Mouse (Mus musculus) hindbrain, postnatal 0 days (tissue): ENCODE measurements at regions not wholly inside any gene's neighbourhood (a gene's known extent, or its start where the extent isn't known, plus 50 kb on each side); places are given as distances from the start of the nearest gene placed in this dataset.

Source experiments
- ATAC-seq: fragments of 200-750 bp; cut with Nextera tagmentation; 2 replicates; pipeline ENCODE4 v1.8.0; 2017; ENCODE audit warnings: mild to moderate bottlenecking, moderate TSS enrichment, moderate library complexity
- DNase-seq: peaks from one replicate; pipeline ENCODE4 v3.0.0-alpha.2; 2015; ENCODE audit warnings: low spot score
- H3K27ac ChIP-seq: fragments of 300-500 bp; sonication (generic); 2 replicates; pipeline ENCODE4 v1.5.1; 2014; ENCODE audit warnings: mild to moderate bottlenecking
- H3K27me3 ChIP-seq: fragments of 300-500 bp; sonication (generic); 2 replicates; pipeline ENCODE4 v1.6.1; 2014; ENCODE audit warnings: low read length, mixed read lengths; ENCODE audit not compliant: insufficient read depth
- H3K36me3 ChIP-seq: fragments of 300-500 bp; sonication (generic); 2 replicates; pipeline ENCODE4 v1.6.1; 2014; ENCODE audit warnings: low read length, mixed read lengths; ENCODE audit not compliant: insufficient read depth
- H3K4me1 ChIP-seq: fragments of 300-500 bp; sonication (generic); 2 replicates; pipeline ENCODE4 v1.6.1; 2014; ENCODE audit warnings: antibody characterized with exemption, low read length, mixed read lengths; ENCODE audit not compliant: insufficient read depth
- H3K4me2 ChIP-seq: fragments of 300-500 bp; sonication (generic); 2 replicates; pipeline ENCODE4 v1.6.1; 2014; ENCODE audit warnings: low read depth, mild to moderate bottlenecking, low read length, moderate library complexity, mixed read lengths
- H3K4me3 ChIP-seq: fragments of 300-500 bp; sonication (generic); 2 replicates; pipeline ENCODE4 v1.5.1; 2014; ENCODE audit warnings: low read length
- H3K9ac ChIP-seq: fragments of 300-500 bp; sonication (generic); replicated peaks from 2 replicates; pipeline ENCODE4 v1.6.1; 2014; ENCODE audit warnings: mild to moderate bottlenecking, low read length, moderate library complexity, mixed read lengths
- H3K9me3 ChIP-seq: fragments of 300-500 bp; sonication (generic); 2 replicates; pipeline ENCODE4 v1.6.1; 2016; ENCODE audit warnings: low read length, mixed read lengths
- CTCF ChIP-seq: IDR thresholded peaks from 2 replicates; pipeline ENCODE4 v1.5.1; 2016; ENCODE audit warnings: antibody characterized with exemption, control low read depth, low read depth
- WGBS: fragments of 180-500 bp; shearing (Covaris S2); extraction: QIAGEN DNeasy Blood & Tissue Kit; methylation state at CpG from one replicate; pipeline ENCODE4 v1.1.7; 2014; 5-methylcytosine and 5-hydroxymethylcytosine counted together

DNA sequence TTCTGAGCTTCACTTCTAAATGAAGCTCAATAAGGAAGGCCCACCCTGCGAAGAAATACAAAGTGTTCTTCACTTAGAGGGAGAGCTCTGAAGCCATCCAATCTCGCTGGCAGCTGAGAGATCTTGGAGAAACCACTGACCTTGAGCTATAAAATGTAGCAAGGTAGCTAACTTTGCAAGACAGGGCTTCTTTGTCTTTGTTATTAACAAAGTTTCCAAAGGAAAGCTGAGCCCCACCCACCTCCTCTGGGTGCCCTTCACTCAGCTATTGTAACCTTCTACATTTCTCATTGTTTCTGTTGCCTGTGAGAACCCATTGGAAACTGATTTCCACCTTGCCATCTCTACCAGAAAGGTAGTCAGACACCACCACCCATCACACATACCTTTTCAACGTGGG lies 57.2 kb upstream of the Usp9x start:
- DNase-seq = no peak
- Histone ChIP-seq H3K9ac (no peak overlapping the region), H3K4me3 (no peak overlapping the region), H3K27ac (no peak overlapping the region), H3K27me3 (no peaks in the 10 kb centered on the region), H3K4me1 (no peaks in the 10 kb centered on the region), H3K4me2 (no peak overlapping the region), H3K36me3 (no peaks in the 10 kb centered on the region), H3K9me3 (no peaks in the 10 kb centered on the region)
- 66% methylated on average over 3 of the region's 3 CpGs for WGBS
- no peak for TF ChIP-seq CTCF
- no peak for ATAC-seq

DNA sequence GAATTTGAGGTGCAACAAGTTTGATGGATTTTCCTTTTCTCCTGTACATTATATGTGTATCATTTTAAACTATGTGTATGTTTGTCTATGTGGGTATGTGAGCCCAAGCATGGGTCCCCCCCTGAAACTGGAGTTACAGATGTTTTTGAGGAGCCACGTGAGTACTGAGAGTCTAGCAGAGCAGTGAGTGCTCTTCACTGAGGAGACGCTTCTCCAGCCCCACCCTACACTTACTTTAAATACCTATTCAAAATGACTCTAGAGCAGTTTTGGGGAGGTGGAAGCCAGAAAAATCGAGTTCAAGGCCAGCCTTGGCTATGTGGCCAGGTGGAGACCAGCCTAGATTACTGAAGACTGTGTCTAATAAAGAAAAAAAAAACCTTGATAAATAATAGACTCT lies 58.2 kb upstream of the Usp9x start:
- TF ChIP-seq CTCF = no peak
- no peaks in the 10 kb centered on the region for H3K36me3 ChIP-seq
- no peaks in the 10 kb centered on the region for H3K9me3 ChIP-seq
- no peaks in the 10 kb centered on the region for H3K27me3 ChIP-seq
- H3K4me2 ChIP-seq = no peak overlapping the region
- no peak for ATAC-seq
- no peaks in the 10 kb centered on the region for H3K4me1 ChIP-seq
- DNase-seq = no peak
- 72% methylated on average over 3 of the region's 3 CpGs for WGBS
- no peak overlapping the region for H3K9ac ChIP-seq
- H3K4me3 ChIP-seq = no peak overlapping the region
- no peak overlapping the region for H3K27ac ChIP-seq

DNA sequence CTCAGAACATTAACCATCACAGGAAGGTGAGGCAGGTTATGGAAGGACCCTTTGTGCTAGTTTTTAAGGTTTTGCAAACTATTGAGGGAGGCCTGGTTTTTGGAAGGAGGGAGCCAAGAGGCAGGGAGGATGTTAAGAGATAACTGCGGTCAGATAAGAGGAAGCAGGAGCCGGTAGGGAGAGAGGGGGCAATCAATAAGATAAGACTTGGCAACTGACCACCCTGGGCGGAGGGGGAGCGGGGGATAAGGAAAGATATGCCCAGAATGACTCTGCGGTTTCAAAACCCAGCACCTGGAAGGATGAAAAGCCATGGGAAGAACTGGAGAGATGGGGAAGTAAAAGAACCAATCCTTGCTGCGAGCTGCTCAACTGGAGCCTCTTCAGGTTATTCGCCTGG lies 80.5 kb upstream of the Usp9x start:
- Histone ChIP-seq H3K4me1 (no peaks in the 10 kb centered on the region), H3K27me3 (no peaks in the 10 kb centered on the region), H3K36me3 (no peaks in the 10 kb centered on the region), H3K27ac (no peak overlapping the region), H3K4me2 (no peak overlapping the region), H3K4me3 (no peak overlapping the region), H3K9ac (no peak overlapping the region), H3K9me3 (no peaks in the 10 kb centered on the region)
- ATAC-seq (no peak), DNase-seq (no peak)
- no peak for TF ChIP-seq CTCF
- WGBS = 81% methylated on average over 7 of the region's 7 CpGs

DNA sequence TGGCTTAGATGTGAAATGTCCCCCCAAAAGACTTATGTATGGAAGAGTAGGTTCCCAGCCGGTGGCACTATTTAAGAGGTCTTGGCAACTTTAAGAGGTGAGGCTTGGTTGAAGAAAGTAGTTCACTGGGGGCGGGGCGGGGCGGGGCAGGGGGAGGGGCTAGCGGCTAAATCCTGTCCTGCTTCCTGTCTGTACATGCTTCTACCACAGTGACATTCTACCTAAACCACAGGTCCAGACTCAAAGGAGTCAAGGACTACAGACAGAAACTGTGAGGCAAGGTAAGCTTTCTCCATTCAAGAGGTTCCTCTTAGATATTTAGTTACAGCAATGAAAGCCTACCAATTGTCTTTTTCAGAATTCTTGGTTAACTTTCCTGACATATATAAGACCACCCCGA lies 93.6 kb upstream of the Usp9x start:
- no peak overlapping the region for H3K27ac ChIP-seq
- no peak overlapping the region for H3K4me3 ChIP-seq
- no peaks in the 10 kb centered on the region for H3K9me3 ChIP-seq
- no peaks in the 10 kb centered on the region for H3K36me3 ChIP-seq
- H3K4me1 ChIP-seq = no peaks in the 10 kb centered on the region
- no peak for ATAC-seq
- 65% methylated on average over 6 of the region's 6 CpGs for WGBS
- H3K4me2 ChIP-seq = no peak overlapping the region
- H3K9ac ChIP-seq = no peak overlapping the region
- no peak for DNase-seq
- no peaks in the 10 kb centered on the region for H3K27me3 ChIP-seq
- TF ChIP-seq CTCF = no peak

DNA sequence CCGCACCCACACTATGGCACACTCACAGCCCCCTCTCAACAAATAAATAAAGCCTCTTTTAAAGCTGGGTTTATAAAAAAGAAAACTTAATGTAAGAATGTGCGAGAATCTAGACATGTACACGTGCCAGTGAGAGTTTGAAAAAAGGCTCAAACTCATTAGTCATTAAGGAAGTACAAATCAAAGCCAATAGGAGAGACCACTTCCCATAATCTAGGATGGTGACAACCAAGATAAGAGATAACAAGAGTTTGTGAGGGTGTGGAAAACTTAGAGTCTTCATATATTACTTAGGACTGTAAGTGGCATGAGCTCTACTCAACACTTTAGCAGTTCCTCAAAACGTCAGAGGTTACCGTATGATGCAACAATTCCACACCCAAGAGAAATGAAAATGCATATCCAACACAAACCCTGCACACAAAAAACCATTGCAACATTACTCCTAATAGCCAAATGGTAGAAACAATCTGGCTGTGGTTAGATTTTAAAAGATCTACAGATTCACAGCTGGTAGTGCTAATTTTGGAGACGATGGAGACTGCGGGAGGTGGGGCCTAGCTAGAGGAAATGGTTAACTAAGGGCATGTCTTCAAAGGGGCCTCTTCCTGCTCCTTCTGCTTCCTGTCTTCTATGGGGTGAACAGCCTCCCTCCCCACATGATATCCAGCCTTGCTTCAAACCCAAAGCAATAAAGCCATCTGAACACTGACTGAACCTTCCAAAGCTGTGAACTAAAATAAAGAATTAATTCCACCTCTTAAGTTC lies 102.1 kb upstream of the Usp9x start:
- H3K27me3 ChIP-seq = no peaks in the 10 kb centered on the region
- ATAC-seq (no peak), DNase-seq (no peak)
- H3K9ac ChIP-seq = no peak overlapping the region
- WGBS = 88% methylated on average over 7 of the region's 7 CpGs
- TF ChIP-seq CTCF = no peak
- H3K4me2 ChIP-seq = no peak overlapping the region
- H3K27ac ChIP-seq = no peak overlapping the region
- H3K4me1 ChIP-seq = no peaks in the 10 kb centered on the region
- H3K9me3 ChIP-seq = no peaks in the 10 kb centered on the region
- no peak overlapping the region for H3K4me3 ChIP-seq
- H3K36me3 ChIP-seq = no peaks in the 10 kb centered on the region

DNA sequence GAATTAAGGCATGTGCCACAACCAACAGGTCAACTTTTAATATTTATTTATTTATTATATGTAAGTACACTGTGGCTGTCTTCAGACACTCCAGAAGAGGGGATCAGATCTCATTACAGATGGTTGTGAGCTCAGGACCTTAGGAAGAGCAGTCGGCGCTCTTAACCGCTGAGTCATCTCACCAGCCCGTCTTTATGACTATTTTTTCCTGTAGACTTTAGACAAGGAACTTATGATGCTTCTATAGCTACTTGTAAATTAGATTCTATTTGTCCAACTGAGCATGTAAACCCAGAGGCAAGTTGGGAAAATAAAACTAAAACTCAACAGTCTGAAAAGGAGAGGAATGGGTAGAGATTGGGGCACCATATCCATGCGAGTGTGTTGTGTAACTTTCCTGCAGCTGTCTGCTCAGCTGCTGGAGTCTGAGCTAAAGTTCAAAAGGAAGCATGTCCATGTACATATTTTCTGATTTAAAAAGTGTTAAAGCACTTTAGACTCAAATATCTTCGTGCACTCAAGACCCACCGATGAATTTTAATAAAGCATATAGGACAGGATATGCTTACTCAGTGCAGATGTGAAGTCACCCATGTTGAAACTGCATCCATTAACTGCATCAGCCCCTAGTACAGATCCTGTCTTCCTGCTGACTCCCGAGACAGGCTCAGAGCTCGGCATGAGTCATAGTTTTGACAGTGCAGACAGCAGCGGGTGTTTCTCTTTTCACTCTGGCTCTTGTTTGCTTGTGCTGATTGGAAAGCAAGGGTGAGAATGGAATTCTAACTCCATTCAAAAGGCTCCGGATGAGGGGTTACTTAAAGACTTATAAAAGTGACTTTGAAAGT lies 111.6 kb upstream of the Usp9x start:
- no peaks in the 10 kb centered on the region for H3K9me3 ChIP-seq
- no peak overlapping the region for H3K4me3 ChIP-seq
- ATAC-seq = no peak
- DNase-seq = no peak
- H3K4me1 ChIP-seq = no peaks in the 10 kb centered on the region
- no peaks in the 10 kb centered on the region for H3K36me3 ChIP-seq
- TF ChIP-seq CTCF = no peak
- 71% methylated on average over 11 of the region's 11 CpGs for WGBS
- H3K27me3 ChIP-seq = no peaks in the 10 kb centered on the region
- no peak overlapping the region for H3K9ac ChIP-seq
- no peak overlapping the region for H3K4me2 ChIP-seq
- H3K27ac ChIP-seq = no peak overlapping the region

DNA sequence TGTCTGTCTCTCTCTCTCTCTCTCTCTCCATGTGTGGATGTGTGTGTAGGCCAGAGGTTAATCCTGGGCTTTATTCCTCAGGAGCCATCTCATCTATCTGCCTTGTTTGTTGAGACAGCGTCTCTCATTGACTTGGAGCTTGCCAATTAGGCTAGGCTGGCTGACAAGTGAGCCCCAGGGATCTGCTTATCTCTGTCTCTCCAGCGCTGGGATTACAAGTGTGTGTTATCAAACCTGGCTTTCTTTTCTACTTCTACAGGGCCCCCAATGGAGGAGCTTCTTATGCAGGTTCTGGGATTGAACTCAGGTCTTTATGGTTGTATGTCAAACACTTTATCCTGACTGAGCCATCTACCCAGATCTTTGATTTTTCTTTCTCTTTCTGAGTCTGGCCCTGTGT lies 112.4 kb upstream of the Usp9x start:
- no peak for TF ChIP-seq CTCF
- no peak overlapping the region for H3K9ac ChIP-seq
- no peaks in the 10 kb centered on the region for H3K9me3 ChIP-seq
- ATAC-seq (no peak), DNase-seq (no peak)
- 61% methylated on average over 2 of the region's 2 CpGs for WGBS
- H3K4me1 ChIP-seq = no peaks in the 10 kb centered on the region
- H3K36me3 ChIP-seq = no peaks in the 10 kb centered on the region
- no peak overlapping the region for H3K4me2 ChIP-seq
- H3K27me3 ChIP-seq = no peaks in the 10 kb centered on the region
- no peak overlapping the region for H3K4me3 ChIP-seq
- no peak overlapping the region for H3K27ac ChIP-seq
